27 mouse cellular contexts compared by ENCODE assay signal in the genomic region with DNA sequence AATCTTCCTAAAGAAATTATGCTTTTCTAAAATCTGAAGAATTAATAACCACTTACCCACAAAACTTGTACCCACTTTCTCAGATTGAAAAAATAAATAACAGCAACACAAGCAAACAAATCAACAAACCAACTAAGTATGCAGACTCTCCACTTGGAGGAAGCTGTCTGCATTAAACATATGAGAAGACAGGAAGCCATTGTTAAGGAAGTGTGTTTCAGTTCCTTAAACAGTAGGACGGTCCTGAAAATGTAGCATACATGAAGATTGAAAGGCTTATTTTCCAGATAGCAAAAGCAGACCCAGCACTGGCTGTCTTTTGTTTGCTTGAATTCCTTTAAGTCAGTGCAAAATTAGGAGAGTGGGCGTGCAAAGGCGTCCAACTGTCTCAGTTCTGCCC.
"Had no signal": no experiment of that assay in that cellular context is flagged by ENCODE, and none has a peak within 500 bp of the region (broad histone marks: within the 10 kb centered on the region; RNA-seq: fewer than 3 reads in every experiment).

No protein-coding gene starts in this region.

- H3K36me3 ChIP-seq: embryonic facial prominence, embryonic 10.5 days; embryonic facial prominence, embryonic 12.5 days; embryonic facial prominence, embryonic 13.5 days; embryonic facial prominence, embryonic 15.5 days; forebrain, embryonic 10.5 days; forebrain, embryonic 12.5 days; forebrain, embryonic 15.5 days; heart, embryonic 10.5 days had no signal

- H3K4me2 ChIP-seq: embryonic facial prominence, embryonic 12.5 days; embryonic facial prominence, embryonic 13.5 days; embryonic facial prominence, embryonic 15.5 days; forebrain, embryonic 12.5 days; forebrain, embryonic 15.5 days; heart, embryonic 11.5 days had no signal

- H3K9ac ChIP-seq: embryonic facial prominence, embryonic 12.5 days; embryonic facial prominence, embryonic 13.5 days; embryonic facial prominence, embryonic 15.5 days; forebrain, embryonic 12.5 days; forebrain, embryonic 15.5 days; forebrain, postnatal 0 days had no signal

- H3K27me3 ChIP-seq: embryonic facial prominence, embryonic 12.5 days; embryonic facial prominence, embryonic 13.5 days; embryonic facial prominence, embryonic 15.5 days; forebrain, embryonic 12.5 days; forebrain, embryonic 15.5 days had no signal

- H3K4me3 ChIP-seq: embryonic facial prominence, embryonic 10.5 days; embryonic facial prominence, embryonic 12.5 days; embryonic facial prominence, embryonic 13.5 days; embryonic facial prominence, embryonic 15.5 days; erythroblast, embryonic 14.5 days; forebrain, embryonic 10.5 days; forebrain, embryonic 12.5 days; forebrain, embryonic 15.5 days; gastrocnemius, adult 2 months; heart, adult 2 months; heart, embryonic 10.5 days had no signal

- ATAC-seq: forebrain, embryonic 15.5 days; forebrain, embryonic 16.5 days; forebrain, postnatal 0 days had no signal

- H3K4me1 ChIP-seq: embryonic facial prominence, embryonic 10.5 days; embryonic facial prominence, embryonic 12.5 days; embryonic facial prominence, embryonic 13.5 days; embryonic facial prominence, embryonic 15.5 days; forebrain, embryonic 10.5 days; forebrain, embryonic 12.5 days; heart, embryonic 10.5 days had no signal

- DNase-seq: cerebellum, adult 9-10 months; cerebellum, adult 9-11 months; cerebellum, postnatal 10 days; cerebellum, postnatal 14 days; cerebellum, postnatal 25 days; cerebellum, postnatal 36 days; embryo, embryonic 11 days; forebrain, postnatal 0 days; gastrocnemius, adult 2 months; gastrocnemius, postnatal 10 days; gastrocnemius, postnatal 14 days; gastrocnemius, postnatal 25 days; gastrocnemius, postnatal 36 days; heart, adult 11 months; heart, adult 18-20 months; heart, adult 2 months had no signal

- H3K27ac ChIP-seq: embryonic facial prominence, embryonic 10.5 days; embryonic facial prominence, embryonic 12.5 days; embryonic facial prominence, embryonic 13.5 days; embryonic facial prominence, embryonic 15.5 days; forebrain, embryonic 10.5 days; forebrain, embryonic 12.5 days; forebrain, embryonic 15.5 days; gastrocnemius, adult 2 months; heart, adult 2 months; heart, embryonic 10.5 days had no signal

- H3K9me3 ChIP-seq: embryonic facial prominence, embryonic 10.5 days; embryonic facial prominence, embryonic 12.5 days; embryonic facial prominence, embryonic 13.5 days; embryonic facial prominence, embryonic 15.5 days; forebrain, embryonic 10.5 days; forebrain, embryonic 12.5 days; forebrain, embryonic 15.5 days; heart, embryonic 10.5 days had no signal
